ENCODE assay signal across 7 mouse cellular contexts in the genomic region with DNA sequence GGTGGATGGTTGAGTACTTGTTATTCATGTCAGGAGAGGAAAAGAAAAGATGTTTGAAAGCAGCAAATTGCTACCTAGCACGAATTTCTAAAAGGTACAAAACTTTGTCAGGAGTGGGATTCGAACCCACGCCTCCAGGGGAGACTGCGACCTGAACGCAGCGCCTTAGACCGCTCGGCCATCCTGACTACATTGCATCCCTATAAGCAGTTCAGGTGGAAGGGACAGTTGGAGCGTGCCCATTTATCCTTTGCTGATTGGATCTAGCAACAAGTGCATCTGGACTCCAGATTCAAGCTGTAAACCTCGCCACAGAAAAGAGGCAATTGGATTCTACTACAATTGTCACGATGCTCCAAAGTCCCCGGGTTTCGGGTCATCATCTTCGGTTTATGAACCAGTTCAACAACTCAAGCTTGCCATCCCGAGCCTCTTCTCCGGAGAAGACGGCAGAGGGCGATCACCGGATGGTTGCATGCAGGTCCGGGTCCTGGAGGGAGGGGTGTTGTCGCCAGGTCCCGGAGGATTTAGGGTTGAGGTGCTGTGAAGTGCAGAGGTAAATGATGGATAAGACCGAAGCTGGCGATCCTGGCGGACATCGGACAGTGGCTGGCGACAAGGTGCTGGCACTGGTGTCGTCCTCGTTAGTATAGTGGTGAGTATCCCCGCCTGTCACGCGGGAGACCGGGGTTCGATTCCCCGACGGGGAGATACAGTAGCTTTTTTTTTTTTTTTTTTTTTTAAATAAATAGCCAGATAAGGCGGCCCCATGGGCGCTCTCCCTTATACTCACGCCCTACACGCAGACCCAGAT. TPM values are rescaled to one million over a fixed set of nuclear protein-coding genes. Genes with fewer than 3 reads are reported as not detected.
DNase-seq lines count a peak whose midpoint lies in the region; ATAC-seq and TF ChIP-seq lines count a peak whose summit lies in the region.

No protein-coding gene starts in this region.

- peak overlapping the region; percentile 70 for H3K4me3 ChIP-seq in embryonic facial prominence, embryonic 11.5 days (ENCODE audit: low read depth, low read length)
- H3K4me3 ChIP-seq in limb, embryonic 11.5 days (ENCODE audit: low read depth, low read length), result peak overlapping the region; percentile 66
- peak overlapping the region; percentile 63 for H3K4me3 ChIP-seq in midbrain, embryonic 13.5 days (replicated peaks)
- H3K4me3 ChIP-seq in small intestine, adult 2 months (ENCODE audit: low read depth, low read length), result peak overlapping the region; percentile 90

- no peaks in the 10 kb centered on the region for H3K36me3 ChIP-seq in embryonic facial prominence, embryonic 11.5 days (replicated peaks; ENCODE audit: control insufficient read depth, insufficient read depth, low read depth, low read length)
- H3K36me3 ChIP-seq in limb, embryonic 11.5 days (ENCODE audit: control insufficient read depth, insufficient read depth, low read length), result no peaks in the 10 kb centered on the region
- no peaks in the 10 kb centered on the region for H3K36me3 ChIP-seq in midbrain, embryonic 13.5 days
- no peaks in the 10 kb centered on the region for H3K36me3 ChIP-seq in small intestine, adult 2 months (ENCODE audit: control insufficient read depth, insufficient read depth, low read length)

- peak overlapping the region; percentile 51 for H3K9ac ChIP-seq in embryonic facial prominence, embryonic 11.5 days (replicated peaks; ENCODE audit: low read length)
- H3K9ac ChIP-seq in limb, embryonic 11.5 days (ENCODE audit: low read length), result peak overlapping the region; percentile 40; the same call in 1 of the 2 replicates
- peak overlapping the region; percentile 70 for H3K9ac ChIP-seq in midbrain, embryonic 13.5 days (replicated peaks)

- H3K9me3 ChIP-seq in embryonic facial prominence, embryonic 11.5 days (replicated peaks; ENCODE audit: control insufficient read depth, low read length), result no peaks in the 10 kb centered on the region
- no peaks in the 10 kb centered on the region for H3K9me3 ChIP-seq in limb, embryonic 11.5 days (ENCODE audit: control insufficient read depth, low read length)
- no peaks in the 10 kb centered on the region for H3K9me3 ChIP-seq in midbrain, embryonic 13.5 days

- TF ChIP-seq CTCF in small intestine, adult 2 months (IDR thresholded peaks at IDR 0.05; ENCODE audit: extremely low read depth, insufficient read length, insufficient replicate concordance, low read depth, low read length), result no peak

- H3K27me3 ChIP-seq in embryonic facial prominence, embryonic 11.5 days (ENCODE audit: control insufficient read depth, insufficient read depth, low read length), result no peaks in the 10 kb centered on the region
- H3K27me3 ChIP-seq in limb, embryonic 11.5 days (ENCODE audit: control insufficient read depth, insufficient read depth, low read length), result no peaks in the 10 kb centered on the region
- H3K27me3 ChIP-seq in midbrain, embryonic 13.5 days, result no peaks in the 10 kb centered on the region
- H3K27me3 ChIP-seq in small intestine, adult 2 months (ENCODE audit: control insufficient read depth, insufficient read depth, low read length), result no peaks in the 10 kb centered on the region

- H3K27ac ChIP-seq in embryonic facial prominence, embryonic 11.5 days (replicated peaks; ENCODE audit: low read depth, low read length), result no peak overlapping the region
- no peak overlapping the region for H3K27ac ChIP-seq in limb, embryonic 11.5 days (replicated peaks; ENCODE audit: low read depth, low read length)
- peak overlapping the region; percentile 74 for H3K27ac ChIP-seq in midbrain, embryonic 13.5 days
- no peak overlapping the region for H3K27ac ChIP-seq in small intestine, adult 2 months (ENCODE audit: insufficient read depth, low read depth, low read length)

- TF ChIP-seq POLR2A in small intestine, adult 2 months (IDR thresholded peaks at IDR 0.05; ENCODE audit: low read depth, low read length), result no peak

- H3K4me2 ChIP-seq in embryonic facial prominence, embryonic 11.5 days (ENCODE audit: low read depth, low read length), result peak overlapping the region; percentile 61
- H3K4me2 ChIP-seq in limb, embryonic 11.5 days (ENCODE audit: low read depth, severe bottlenecking), result peak overlapping the region; percentile 56
- H3K4me2 ChIP-seq in midbrain, embryonic 13.5 days (replicated peaks), result peak overlapping the region; percentile 57

- no peaks in the 10 kb centered on the region for H3K4me1 ChIP-seq in embryonic facial prominence, embryonic 11.5 days (ENCODE audit: control insufficient read depth, insufficient read depth, low read length)
- H3K4me1 ChIP-seq in limb, embryonic 11.5 days (ENCODE audit: control insufficient read depth, insufficient read depth, low read length), result no peaks in the 10 kb centered on the region
- peaks cover 6% of the 10 kb centered on the region; the same call in 1 of the 2 replicates for H3K4me1 ChIP-seq in midbrain, embryonic 13.5 days (replicated peaks)
- peaks cover 4% of the 10 kb centered on the region; the same call in 1 of the 2 replicates for H3K4me1 ChIP-seq in small intestine, adult 2 months (ENCODE audit: control insufficient read depth, insufficient read depth, insufficient read length, low read length)

- peak; percentile 83 for ATAC-seq in embryonic facial prominence, embryonic 11.5 days (replicated peaks; ENCODE audit: insufficient number of reproducible peaks, low FRiP score, low TSS enrichment, low read depth)
- ATAC-seq in limb, embryonic 11.5 days (ENCODE audit: insufficient number of reproducible peaks, low FRiP score, low TSS enrichment, low read depth), result peak; percentile 87
- ATAC-seq in midbrain, embryonic 13.5 days, result peak; percentile 92

- WGBS in embryonic facial prominence, embryonic 11.5 days, result under 1% methylated on average over 40 of the region's 40 CpGs
- under 1% methylated on average over 40 of the region's 40 CpGs for WGBS in limb, embryonic 11.5 days
- WGBS in midbrain, embryonic 13.5 days, result under 1% methylated on average over 40 of the region's 40 CpGs
- under 1% methylated on average over 40 of the region's 40 CpGs for WGBS in small intestine, adult 2 months

- peak; percentile 91 for DNase-seq in adrenal gland, postnatal 14 days
- peak; percentile 83 for DNase-seq in embryonic facial prominence, embryonic 11.5 days (ENCODE audit: low spot score)
- DNase-seq in heart, adult 11 months, result peak; percentile 98
- peak; percentile 78 for DNase-seq in kidney, adult 11 months
- peak; percentile 96 for DNase-seq in limb, embryonic 11.5 days (ENCODE audit: low spot score)

RNA-seq across cellular contexts. Expression of a gene that starts 11.8 kb away (rescaled TPM):
- total RNA-seq in adrenal gland, postnatal 14 days (2021), result 0.71 and 1.9 TPM in 2 replicates
- polyA plus RNA-seq in embryonic facial prominence, embryonic 11.5 days (2014; fragmentation: Nextera tagmentation; extraction: Ambion mirVana), result 1.4 and 1.7 TPM in 2 replicates
- 0.96 and 1.7 TPM in 2 replicates for polyA plus RNA-seq in limb, embryonic 11.5 days (2014; fragmentation: Nextera tagmentation; extraction: Ambion mirVana)
- polyA plus RNA-seq in midbrain, embryonic 13.5 days (2015; fragmentation: Nextera tagmentation; extraction: Ambion mirVana), result 2.0 and 3.7 TPM in 2 replicates
- polyA plus RNA-seq in small intestine, adult 2 months (2012; rRNA removed), result 0.96 and 1.2 TPM in 2 replicates

RNA-seq across cellular contexts. Expression of a gene that starts 37.2 kb away (rescaled TPM):
- 8.1 and 10.3 TPM in 2 replicates for total RNA-seq in adrenal gland, postnatal 14 days (2021)
- polyA plus RNA-seq in embryonic facial prominence, embryonic 11.5 days (2014; fragmentation: Nextera tagmentation; extraction: Ambion mirVana), result 6.5 and 7.9 TPM in 2 replicates
- polyA plus RNA-seq in limb, embryonic 11.5 days (2014; fragmentation: Nextera tagmentation; extraction: Ambion mirVana), result 4.0 and 4.7 TPM in 2 replicates
- 4.8 and 6.0 TPM in 2 replicates for polyA plus RNA-seq in midbrain, embryonic 13.5 days (2015; fragmentation: Nextera tagmentation; extraction: Ambion mirVana)
- polyA plus RNA-seq in small intestine, adult 2 months (2012; rRNA removed), result 4.9 and 6.7 TPM in 2 replicates

RNA-seq across cellular contexts. Expression of a gene that starts 48.5 kb away (rescaled TPM):
- total RNA-seq in adrenal gland, postnatal 14 days (2021), result 733 and 773 TPM in 2 replicates
- 252 and 267 TPM in 2 replicates for polyA plus RNA-seq in embryonic facial prominence, embryonic 11.5 days (2014; fragmentation: Nextera tagmentation; extraction: Ambion mirVana)
- 267 and 288 TPM in 2 replicates for polyA plus RNA-seq in limb, embryonic 11.5 days (2014; fragmentation: Nextera tagmentation; extraction: Ambion mirVana)
- polyA plus RNA-seq in midbrain, embryonic 13.5 days (2015; fragmentation: Nextera tagmentation; extraction: Ambion mirVana), result 260 and 273 TPM in 2 replicates
- 120 and 226 TPM in 2 replicates for polyA plus RNA-seq in small intestine, adult 2 months (2012; rRNA removed)

RNA-seq across cellular contexts. Expression of a gene that starts 48.6 kb away (rescaled TPM):
- total RNA-seq in adrenal gland, postnatal 14 days (2021), result 1.5 and 3.2 TPM in 2 replicates
- polyA plus RNA-seq in embryonic facial prominence, embryonic 11.5 days (2014; fragmentation: Nextera tagmentation; extraction: Ambion mirVana), result 1.1 and 1.9 TPM in 2 replicates
- polyA plus RNA-seq in limb, embryonic 11.5 days (2014; fragmentation: Nextera tagmentation; extraction: Ambion mirVana), result 0.61 and 0.68 TPM in 2 replicates
- 0.15 and 0.20 TPM in 2 replicates for polyA plus RNA-seq in midbrain, embryonic 13.5 days (2015; fragmentation: Nextera tagmentation; extraction: Ambion mirVana)
- 0.28 and 0.66 TPM in 2 replicates for polyA plus RNA-seq in small intestine, adult 2 months (2012; rRNA removed)
